Mouse (Mus musculus): ENCODE measurements at regions not wholly inside any gene's neighbourhood (a gene's known extent, or its start where the extent isn't known, plus 50 kb on each side); places are given as distances from the start of the nearest gene placed in this dataset.

DNA sequence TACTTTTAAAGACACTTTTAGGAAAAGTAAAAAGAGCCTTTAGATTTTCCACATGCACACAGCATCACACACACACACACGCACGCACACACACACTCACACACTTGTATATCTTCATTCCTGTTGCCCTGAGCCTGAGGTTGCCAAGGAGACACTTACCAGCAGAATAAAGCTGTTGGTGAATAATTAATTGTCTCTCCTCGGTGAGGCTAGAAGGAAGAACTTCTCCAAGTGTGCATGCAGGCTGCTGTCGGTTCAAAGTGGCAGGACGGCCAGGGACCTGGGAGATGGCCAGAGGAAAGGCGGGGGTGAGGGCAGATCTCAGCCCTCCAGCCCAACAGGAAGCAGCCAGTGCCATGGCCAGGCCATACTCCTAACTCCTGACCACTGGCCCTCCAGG, 98.6 kb upstream of the Prok2 start:
- H3K27me3 ChIP-seq (ENCODE audit: insufficient read depth, poor library complexity, severe bottlenecking): peaks cover 7% of the 10 kb centered on the region
- no peaks in the 10 kb centered on the region; the same call in 1 of the 2 replicates for H3K4me1 ChIP-seq
- H3K27ac ChIP-seq: no peak overlapping the region
- no peaks in the 10 kb centered on the region for H3K9me3 ChIP-seq
- 71% methylated on average over 6 of the region's 6 CpGs for WGBS
- no peak overlapping the region for H3K4me3 ChIP-seq
- no peak for DNase-seq (ENCODE audit: low spot score)
- no peaks in the 10 kb centered on the region for H3K36me3 ChIP-seq

DNA sequence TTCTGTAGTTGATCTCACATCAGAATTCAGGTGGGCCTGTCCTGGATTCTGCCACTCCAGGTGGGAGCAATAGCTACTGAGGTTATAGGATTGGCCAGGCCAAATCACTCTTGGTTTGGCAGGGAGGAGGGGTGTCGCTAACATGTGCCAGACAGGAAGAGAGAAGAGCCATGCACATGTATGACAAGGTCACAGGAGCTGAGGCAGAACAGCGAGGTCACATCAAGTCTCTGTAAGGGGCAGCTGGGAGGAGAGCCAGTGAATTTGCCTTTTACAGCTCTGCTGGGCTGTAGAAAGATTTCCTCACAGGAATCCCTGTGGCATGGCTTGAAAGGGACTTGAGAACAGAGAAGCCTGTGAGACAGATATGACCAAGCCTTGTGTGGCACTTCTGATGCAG, 96.3 kb upstream of the Prok2 start:
- 62% methylated on average over 2 of the region's 2 CpGs for WGBS
- Histone ChIP-seq H3K4me1 (peaks cover 4% of the 10 kb centered on the region; the same call in 1 of the 2 replicates), H3K27me3 (ENCODE audit: insufficient read depth, poor library complexity, severe bottlenecking) (peaks cover 22% of the 10 kb centered on the region), H3K27ac (no peak overlapping the region), H3K36me3 (no peaks in the 10 kb centered on the region), H3K9me3 (no peaks in the 10 kb centered on the region), H3K4me3 (no peak overlapping the region)
- DNase-seq (ENCODE audit: low spot score): no peak

DNA sequence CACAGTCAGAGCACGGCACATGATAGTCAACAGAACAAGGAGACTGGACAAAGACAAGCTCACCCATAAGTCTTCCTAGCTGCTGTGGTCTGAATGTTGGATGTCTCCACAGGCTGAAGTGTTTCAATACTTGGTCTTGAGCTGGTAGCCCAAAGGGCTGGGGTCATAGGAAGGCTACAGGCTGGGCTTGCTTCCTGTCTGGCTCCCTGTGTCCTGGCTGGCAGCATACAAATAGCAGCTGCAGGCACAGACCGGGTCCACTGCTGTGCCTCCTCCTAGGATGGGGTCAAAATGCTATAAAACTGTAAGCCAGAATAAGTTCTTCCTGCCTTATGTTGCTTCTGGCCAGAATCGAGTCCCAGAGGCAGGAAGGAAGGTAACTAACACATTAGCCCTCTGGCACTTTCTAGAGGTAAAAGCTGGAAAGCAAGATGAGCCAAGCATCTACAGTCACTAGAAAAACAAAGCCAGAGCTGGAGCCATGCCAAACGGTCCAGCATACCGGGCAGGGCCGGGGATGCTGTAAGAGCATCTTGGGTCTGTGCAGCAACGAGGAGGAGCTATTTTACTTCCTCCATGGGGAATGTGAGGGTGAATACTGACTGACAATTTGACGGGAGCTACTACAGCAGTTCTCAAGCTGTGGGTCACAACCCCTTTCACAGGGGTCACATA, 93.2 kb upstream of the Prok2 start:
- Histone ChIP-seq H3K36me3 (no peaks in the 10 kb centered on the region), H3K27ac (no peak overlapping the region), H3K9me3 (no peaks in the 10 kb centered on the region), H3K4me3 (no peak overlapping the region), H3K4me1 (peaks cover 4% of the 10 kb centered on the region; the same call in 1 of the 2 replicates), H3K27me3 (ENCODE audit: insufficient read depth, poor library complexity, severe bottlenecking) (peaks cover 44% of the 10 kb centered on the region)
- 59% methylated on average over 8 of the region's 8 CpGs for WGBS
- DNase-seq (ENCODE audit: low spot score): no peak

DNA sequence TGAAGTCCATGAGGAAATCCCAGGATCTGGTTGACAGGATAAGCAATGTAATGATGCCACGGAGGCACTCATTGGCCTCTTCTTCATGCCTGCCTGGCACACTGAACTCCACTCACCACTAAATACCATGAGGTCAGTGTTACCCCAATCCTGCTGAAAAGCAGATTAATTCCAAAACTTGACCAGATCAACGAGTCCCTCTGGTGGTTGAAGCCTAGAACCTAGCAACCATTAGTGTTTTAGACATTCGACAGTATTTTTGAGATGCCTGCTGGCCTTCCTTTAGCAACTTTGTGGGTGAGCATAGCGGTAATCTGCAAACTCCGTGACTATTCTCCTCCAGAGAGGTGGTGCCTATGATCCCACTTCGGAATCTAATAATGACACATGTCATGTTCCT, 92.3 kb upstream of the Prok2 start:
- Histone ChIP-seq H3K27me3 (ENCODE audit: insufficient read depth, poor library complexity, severe bottlenecking) (peaks cover 47% of the 10 kb centered on the region), H3K4me1 (peaks cover 4% of the 10 kb centered on the region; the same call in 1 of the 2 replicates), H3K9me3 (no peaks in the 10 kb centered on the region), H3K27ac (no peak overlapping the region), H3K4me3 (no peak overlapping the region), H3K36me3 (no peaks in the 10 kb centered on the region)
- DNase-seq (ENCODE audit: low spot score): no peak
- 85% methylated on average over 6 of the region's 6 CpGs for WGBS

DNA sequence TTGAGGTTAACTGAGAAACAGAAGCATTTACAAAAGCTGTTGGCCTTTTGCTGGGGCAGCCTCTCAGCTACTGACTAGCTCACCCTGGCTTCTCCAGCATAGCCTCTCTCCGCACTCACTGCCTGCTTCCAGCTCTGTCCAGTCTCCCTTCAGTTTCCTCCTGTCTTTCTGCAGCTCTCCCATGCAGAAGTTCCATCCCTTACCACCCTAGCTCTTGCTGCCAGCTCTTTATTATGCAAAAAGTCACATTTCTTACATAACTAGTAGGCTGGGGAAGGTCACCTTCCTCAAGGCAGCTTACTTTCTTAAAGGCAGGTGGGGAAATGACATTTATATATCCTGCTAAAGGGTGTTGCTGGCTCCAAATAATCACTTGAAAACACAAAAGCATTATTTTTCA, 91.1 kb upstream of the Prok2 start:
- no peak for DNase-seq (ENCODE audit: low spot score)
- Histone ChIP-seq H3K27ac (no peak overlapping the region), H3K4me1 (peaks cover 4% of the 10 kb centered on the region; the same call in 1 of the 2 replicates), H3K9me3 (no peaks in the 10 kb centered on the region), H3K36me3 (no peaks in the 10 kb centered on the region), H3K27me3 (ENCODE audit: insufficient read depth, poor library complexity, severe bottlenecking) (peaks cover 51% of the 10 kb centered on the region), H3K4me3 (no peak overlapping the region)
- 96% methylated on average over 1 of the region's 1 CpGs for WGBS

DNA sequence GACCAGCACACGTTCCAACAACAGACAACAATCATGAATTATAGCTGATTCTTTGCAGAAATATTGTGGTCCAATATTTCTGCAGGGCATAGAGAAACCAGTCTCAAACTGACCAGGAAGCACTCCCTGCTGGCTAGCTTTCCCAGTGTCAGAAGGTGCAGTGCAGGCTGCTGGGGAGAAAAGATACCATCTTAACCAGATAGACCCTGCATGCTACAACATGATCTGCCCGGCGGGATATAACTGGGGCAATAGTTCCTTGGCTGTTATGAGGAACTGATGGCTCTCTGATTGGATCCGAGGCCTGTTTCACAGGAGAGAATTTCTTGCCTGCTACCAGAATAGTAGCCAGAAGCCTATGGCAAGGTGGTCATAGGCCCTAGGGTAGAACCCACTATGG, 86.9 kb upstream of the Prok2 start:
- DNase-seq (ENCODE audit: low spot score): no peak
- 80% methylated on average over 4 of the region's 4 CpGs for WGBS
- H3K27me3 ChIP-seq (ENCODE audit: insufficient read depth, poor library complexity, severe bottlenecking): peaks cover 51% of the 10 kb centered on the region
- H3K9me3 ChIP-seq: no peaks in the 10 kb centered on the region
- H3K4me1 ChIP-seq: no peaks in the 10 kb centered on the region
- H3K36me3 ChIP-seq: no peaks in the 10 kb centered on the region
- H3K27ac ChIP-seq: no peak overlapping the region
- H3K4me3 ChIP-seq: no peak overlapping the region

DNA sequence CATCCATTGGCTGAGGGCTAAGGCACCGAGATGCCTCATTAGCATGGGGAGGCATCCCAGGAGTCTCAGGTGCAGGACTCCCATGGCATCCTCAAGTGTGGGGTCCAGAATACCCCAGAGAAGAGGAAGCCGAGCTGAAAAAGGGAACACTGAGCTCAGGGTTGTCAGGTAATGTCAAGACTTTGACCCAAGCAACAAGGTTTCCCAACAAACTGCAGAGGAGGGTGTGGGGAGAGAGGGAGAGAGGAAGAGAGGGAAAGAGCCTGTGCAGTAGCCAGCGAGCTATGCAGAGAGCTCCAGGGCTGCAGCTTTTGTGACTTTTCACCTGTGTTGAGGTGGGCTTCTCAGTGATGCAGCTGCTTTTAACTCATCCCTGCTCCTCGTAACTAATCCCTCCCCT, 85.7 kb upstream of the Prok2 start:
- H3K27me3 ChIP-seq (ENCODE audit: insufficient read depth, poor library complexity, severe bottlenecking): peaks cover 50% of the 10 kb centered on the region
- DNase-seq (ENCODE audit: low spot score): no peak
- 68% methylated on average over 4 of the region's 4 CpGs for WGBS
- H3K9me3 ChIP-seq: no peaks in the 10 kb centered on the region
- no peak overlapping the region for H3K27ac ChIP-seq
- no peak overlapping the region for H3K4me3 ChIP-seq
- no peaks in the 10 kb centered on the region for H3K36me3 ChIP-seq
- H3K4me1 ChIP-seq: no peaks in the 10 kb centered on the region

- no peaks in the 10 kb centered on the region for H3K4me1 ChIP-seq
- H3K36me3 ChIP-seq: no peaks in the 10 kb centered on the region
- WGBS: 66% methylated on average over 9 of the region's 9 CpGs
- H3K27me3 ChIP-seq (ENCODE audit: insufficient read depth, poor library complexity, severe bottlenecking): peaks cover 50% of the 10 kb centered on the region
- no peak overlapping the region for H3K27ac ChIP-seq
- no peak overlapping the region for H3K4me3 ChIP-seq
- DNase-seq (ENCODE audit: low spot score): no peak
- H3K9me3 ChIP-seq: no peaks in the 10 kb centered on the region
These were observed 85.0 kb upstream of the Prok2 start for GRCm38 (mm10) chr6:99810974-99811798.

- H3K27me3 ChIP-seq (ENCODE audit: insufficient read depth, poor library complexity, severe bottlenecking): peaks cover 45% of the 10 kb centered on the region
- no peaks in the 10 kb centered on the region for H3K36me3 ChIP-seq
- H3K4me1 ChIP-seq: peaks cover 29% of the 10 kb centered on the region
- H3K27ac ChIP-seq: peak overlapping the region; percentile 22; the same call in 1 of the 2 replicates
- peak overlapping the region; percentile 46 for H3K4me3 ChIP-seq
- H3K9me3 ChIP-seq: no peaks in the 10 kb centered on the region
- 20% methylated on average over 10 of the region's 10 CpGs for WGBS
- DNase-seq (ENCODE audit: low spot score): no peak
These were observed 78.7 kb upstream of the Prok2 start for GRCm38 (mm10) chr6:99804905-99805245.

GRCm38 (mm10) chr6:99803983-99804904, 78.1 kb upstream of the Prok2 start:
- peak; percentile 92 for DNase-seq (ENCODE audit: low spot score)
- Histone ChIP-seq H3K27me3 (ENCODE audit: insufficient read depth, poor library complexity, severe bottlenecking) (peaks cover 51% of the 10 kb centered on the region), H3K4me3 (peak overlapping the region; percentile 46), H3K36me3 (no peaks in the 10 kb centered on the region), H3K9me3 (no peaks in the 10 kb centered on the region), H3K27ac (peak overlapping the region; percentile 22; the same call in 1 of the 2 replicates), H3K4me1 (peaks cover 35% of the 10 kb centered on the region)
- WGBS: 16% methylated on average over 25 of the region's 25 CpGs

DNA sequence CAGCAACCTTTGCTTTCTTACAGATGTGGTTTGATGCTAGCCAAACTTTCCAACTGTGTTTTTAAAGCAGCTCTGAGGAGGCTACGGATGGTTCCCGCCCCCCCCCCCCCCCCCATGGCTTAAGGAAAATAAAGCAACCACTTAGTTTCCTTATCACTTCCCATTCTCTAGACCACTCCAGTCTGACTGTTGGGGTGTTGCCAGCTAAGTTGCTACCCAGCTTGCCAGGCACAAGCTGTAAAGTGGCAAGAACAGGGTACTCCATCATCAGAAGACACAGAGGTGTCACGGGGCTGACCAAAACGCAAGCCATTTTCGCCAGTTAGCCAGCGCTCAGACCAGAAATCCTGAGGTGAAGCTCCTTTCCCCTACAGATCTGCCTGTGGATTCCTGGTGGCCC, 74.7 kb upstream of the Prok2 start:
- H3K4me3 ChIP-seq: no peak overlapping the region
- H3K9me3 ChIP-seq: no peaks in the 10 kb centered on the region
- peaks cover 31% of the 10 kb centered on the region for H3K27me3 ChIP-seq (ENCODE audit: insufficient read depth, poor library complexity, severe bottlenecking)
- H3K36me3 ChIP-seq: no peaks in the 10 kb centered on the region
- peak overlapping the region; percentile 22; the same call in 1 of the 2 replicates for H3K27ac ChIP-seq
- 40% methylated on average over 6 of the region's 6 CpGs for WGBS
- DNase-seq (ENCODE audit: low spot score): no peak
- peaks cover 35% of the 10 kb centered on the region for H3K4me1 ChIP-seq

- Histone ChIP-seq H3K9me3 (no peaks in the 10 kb centered on the region), H3K27me3 (ENCODE audit: insufficient read depth, poor library complexity, severe bottlenecking) (peaks cover 28% of the 10 kb centered on the region), H3K4me3 (no peak overlapping the region), H3K4me1 (peaks cover 35% of the 10 kb centered on the region), H3K27ac (no peak overlapping the region), H3K36me3 (no peaks in the 10 kb centered on the region)
- no peak for DNase-seq (ENCODE audit: low spot score)
- 31% methylated on average over 14 of the region's 14 CpGs for WGBS
These were observed 74.1 kb upstream of the Prok2 start for GRCm38 (mm10) chr6:99800324-99800723.

Measured in heart, embryonic 10.5 days (tissue).